Mouse (Mus musculus): ENCODE measurements around the gene Fkbp2.

GRCm38 (mm10) chr19:6950613-6951153, 29.6 kb downstream of the Fkbp2 start:
- no peak for TF ChIP-seq CHD2 (IDR thresholded peaks at IDR 0.05; ENCODE audit: low read depth, low read length)
- no peak for TF ChIP-seq MAFK (IDR thresholded peaks at IDR 0.05; ENCODE audit: insufficient read depth, low read depth, low read length)
- no peak for TF ChIP-seq ZC3H11A (IDR thresholded peaks at IDR 0.05; ENCODE audit: borderline replicate concordance, low read depth, low read length)

Data from ES-E14 (cell line).